In the genomic region with DNA sequence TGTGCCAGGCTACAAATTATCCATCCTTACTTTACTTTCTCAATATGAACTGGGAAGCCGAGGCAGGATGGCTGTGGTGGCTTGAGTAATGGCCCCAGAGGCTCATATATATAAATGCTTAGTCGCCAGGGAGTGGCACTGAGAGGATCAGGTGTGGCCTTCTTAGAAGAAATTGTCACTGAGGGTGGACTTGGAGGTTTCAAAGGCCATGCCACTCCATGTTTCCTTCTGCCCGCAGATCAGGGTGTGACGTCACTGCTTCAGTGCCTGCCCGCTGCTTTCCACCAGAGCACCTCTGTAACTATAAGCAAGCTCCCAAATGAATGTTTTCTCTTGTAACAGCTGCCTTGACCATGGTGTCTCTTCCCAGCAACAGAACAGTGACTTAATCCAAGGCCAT, we compare ENCODE assay signal across 11 mouse cellular contexts.
"Had no signal": no experiment of that assay in that cellular context is flagged by ENCODE, and none has a peak within 500 bp of the region (broad histone marks: within the 10 kb centered on the region; RNA-seq: fewer than 3 reads in every experiment).

No protein-coding gene starts in this region.

- H3K9ac ChIP-seq: limb, embryonic 13.5 days; lung, embryonic 14.5 days; midbrain, embryonic 12.5 days had no signal

- H3K27ac ChIP-seq: kidney, postnatal 0 days; limb, embryonic 13.5 days; macrophage; midbrain, embryonic 12.5 days had no signal

- H3K4me3 ChIP-seq: limb, embryonic 13.5 days; megakaryocyte, embryonic 14.5 days; midbrain, embryonic 12.5 days had no signal

- H3K27me3 ChIP-seq: limb, embryonic 13.5 days; megakaryocyte, embryonic 14.5 days; midbrain, embryonic 12.5 days had no signal

- H3K4me2 ChIP-seq: limb, embryonic 13.5 days; lung, embryonic 14.5 days; midbrain, embryonic 12.5 days had no signal

- H3K9me3 ChIP-seq: limb, embryonic 13.5 days; megakaryocyte, embryonic 14.5 days; midbrain, embryonic 12.5 days had no signal

- H3K4me1 ChIP-seq: midbrain, embryonic 12.5 days had no signal

- DNase-seq: left cerebral cortex, postnatal 4 days; lung, embryonic 14.5 days; lung, postnatal 10 days; right cerebral cortex, adult 18-20 months; right cerebral cortex, postnatal 25 days; thymus, postnatal 36 days had no signal
